Mouse (Mus musculus) retina, postnatal 1 day (tissue): Measurements from ENCODE around the gene Cpsf6.
A peak's percentile ranks its signal among the peaks of the same experiment; 100 is the strongest.

Experiments
- DNase-seq: peaks from one replicate; pipeline ENCODE4 v3.0.0-alpha.2; 2012

Cpsf6 gene

DNA sequence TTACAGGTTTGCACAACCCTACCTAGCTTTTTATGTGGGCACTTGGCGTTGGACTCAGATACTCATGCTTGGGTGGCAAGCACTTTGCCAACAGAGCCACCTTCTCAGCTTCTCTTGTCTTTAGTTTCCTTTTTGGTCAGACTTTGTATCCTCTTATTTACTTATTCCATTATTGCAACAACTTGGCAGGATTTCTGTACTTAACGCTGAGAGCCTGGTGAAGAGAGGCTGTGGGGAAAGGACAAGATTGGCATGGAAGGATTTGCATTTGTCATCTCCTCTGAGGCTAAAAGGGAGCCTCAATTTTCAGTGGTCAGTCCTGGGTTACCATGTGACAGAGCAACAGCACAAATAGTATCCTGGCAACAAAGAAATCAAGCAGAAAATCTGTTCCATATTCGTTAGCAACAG, 59.2 kb downstream of the Cpsf6 start:
- DNase-seq, result peak; percentile 58

DNA sequence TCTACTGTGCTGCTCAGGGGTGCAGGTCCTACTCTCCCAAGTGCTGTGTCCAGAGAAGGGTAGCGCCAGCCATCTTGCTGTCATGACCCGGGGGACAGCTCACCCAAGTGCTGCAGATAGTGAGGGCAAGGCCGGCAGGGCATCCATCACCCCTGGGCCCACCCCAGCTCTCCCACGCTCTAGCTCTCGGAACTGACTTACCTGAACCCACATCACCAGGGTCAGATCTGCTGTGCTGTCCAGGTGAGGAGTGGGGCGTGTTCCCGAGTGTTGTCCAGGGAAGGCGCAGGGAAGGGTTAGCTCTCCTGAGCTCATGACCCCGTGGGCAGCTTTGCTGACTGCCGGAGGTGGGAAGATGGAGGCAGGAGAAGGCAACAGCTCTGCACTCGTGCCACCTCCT, 63.4 kb downstream of the Cpsf6 start:
- DNase-seq, result no peak

DNA sequence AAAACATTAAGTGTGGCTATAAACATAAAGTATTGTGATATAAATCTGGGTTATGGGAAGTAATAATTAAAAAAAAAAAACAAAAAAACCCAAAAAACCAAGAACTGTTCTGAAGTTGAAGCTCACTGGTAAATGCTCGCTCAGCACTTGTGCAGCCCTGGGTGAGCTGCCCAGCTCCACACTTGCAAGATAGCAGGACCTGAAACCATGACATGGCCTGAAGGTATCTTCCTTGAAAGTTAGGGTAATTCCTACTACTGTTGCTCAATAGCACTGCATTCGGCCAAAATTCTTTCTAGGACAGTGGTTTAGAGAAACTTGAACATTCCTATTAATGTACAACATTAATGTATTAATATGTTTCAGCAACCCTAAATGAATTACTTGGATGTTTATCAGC, 66.7 kb downstream of the Cpsf6 start:
- no peak for DNase-seq

GRCm38 (mm10) chr10:117312168-117312567, 67.6 kb downstream of the Cpsf6 start:
- DNase-seq, result no peak

GRCm38 (mm10) chr10:117304371-117304770, 75.4 kb downstream of the Cpsf6 start:
- DNase-seq, result no peak

GRCm38 (mm10) chr10:117301688-117302087, 78.1 kb downstream of the Cpsf6 start:
- DNase-seq, result no peak

- DNase-seq, result no peak
These were observed 79.8 kb downstream of the Cpsf6 start for GRCm38 (mm10) chr10:117299901-117300520.

DNA sequence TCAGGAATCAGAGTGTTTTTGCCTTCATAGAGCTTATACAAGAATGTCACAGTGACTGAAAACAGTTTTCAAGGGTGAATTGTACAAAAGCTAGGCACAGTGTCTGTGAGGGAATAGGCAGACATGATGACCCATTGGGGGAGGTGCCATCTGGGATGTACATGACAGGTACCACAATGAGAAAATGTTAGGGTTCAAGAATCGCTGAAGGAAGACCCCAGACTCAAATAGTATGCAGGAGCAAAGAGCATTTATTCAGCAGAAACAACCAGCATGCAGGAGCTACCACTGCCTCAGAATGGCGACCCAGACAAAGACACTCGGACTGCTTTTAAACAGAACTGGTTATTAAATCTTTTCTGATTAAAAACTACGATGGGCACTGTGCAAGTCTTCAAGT, 80.7 kb downstream of the Cpsf6 start:
- no peak for DNase-seq

DNA sequence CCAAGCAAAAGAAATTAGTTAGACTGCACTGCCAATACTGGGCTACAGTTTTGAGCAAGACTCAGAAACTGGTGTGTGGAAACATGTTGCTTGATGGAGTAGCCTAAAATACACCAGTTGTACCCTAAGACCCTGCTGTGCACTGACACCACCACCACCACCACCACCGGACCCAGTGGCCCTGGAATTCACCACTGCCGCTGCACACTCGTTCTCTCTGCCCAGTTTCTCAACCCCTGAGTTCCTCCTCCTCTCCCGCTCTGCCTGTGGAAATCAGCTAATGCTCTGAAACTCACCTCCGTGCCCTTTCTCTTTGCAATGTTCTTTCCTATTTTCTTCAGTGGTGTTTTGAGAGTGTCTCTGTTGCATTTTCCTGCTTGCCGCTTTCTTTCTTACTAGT, 81.5 kb downstream of the Cpsf6 start:
- no peak for DNase-seq
